Mouse (Mus musculus) lung, postnatal 14 days (tissue): ENCODE measurements around the gene Zfp683.

Source experiments
- DNase-seq: peaks from one replicate; pipeline ENCODE4 v3.0.0; 2021

The Zfp683 gene

DNA sequence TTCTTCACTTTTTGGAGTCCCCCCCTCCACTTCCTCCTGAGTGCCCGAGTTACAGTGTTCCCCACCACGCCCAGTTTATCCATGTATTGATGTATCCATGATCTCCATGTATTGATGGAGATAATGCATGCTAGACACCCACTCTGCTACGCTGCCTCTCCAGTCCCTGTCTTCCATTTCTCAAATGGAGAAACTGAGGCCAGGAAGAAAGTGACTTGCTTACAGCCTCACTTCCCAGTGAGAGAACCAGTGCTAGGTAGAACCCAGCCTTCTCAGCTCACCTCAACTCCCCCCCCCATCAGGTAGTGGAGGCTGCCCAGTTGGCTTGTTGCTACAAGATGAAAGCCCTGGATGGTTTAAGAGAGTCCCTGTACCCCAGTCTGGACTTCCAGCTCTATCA, at the start of gene Zfp683:
Gene Zfp683 (plus strand): TSS at position 301 of the 400 bp plus-strand sequence.
- no peak for DNase-seq

DNA sequence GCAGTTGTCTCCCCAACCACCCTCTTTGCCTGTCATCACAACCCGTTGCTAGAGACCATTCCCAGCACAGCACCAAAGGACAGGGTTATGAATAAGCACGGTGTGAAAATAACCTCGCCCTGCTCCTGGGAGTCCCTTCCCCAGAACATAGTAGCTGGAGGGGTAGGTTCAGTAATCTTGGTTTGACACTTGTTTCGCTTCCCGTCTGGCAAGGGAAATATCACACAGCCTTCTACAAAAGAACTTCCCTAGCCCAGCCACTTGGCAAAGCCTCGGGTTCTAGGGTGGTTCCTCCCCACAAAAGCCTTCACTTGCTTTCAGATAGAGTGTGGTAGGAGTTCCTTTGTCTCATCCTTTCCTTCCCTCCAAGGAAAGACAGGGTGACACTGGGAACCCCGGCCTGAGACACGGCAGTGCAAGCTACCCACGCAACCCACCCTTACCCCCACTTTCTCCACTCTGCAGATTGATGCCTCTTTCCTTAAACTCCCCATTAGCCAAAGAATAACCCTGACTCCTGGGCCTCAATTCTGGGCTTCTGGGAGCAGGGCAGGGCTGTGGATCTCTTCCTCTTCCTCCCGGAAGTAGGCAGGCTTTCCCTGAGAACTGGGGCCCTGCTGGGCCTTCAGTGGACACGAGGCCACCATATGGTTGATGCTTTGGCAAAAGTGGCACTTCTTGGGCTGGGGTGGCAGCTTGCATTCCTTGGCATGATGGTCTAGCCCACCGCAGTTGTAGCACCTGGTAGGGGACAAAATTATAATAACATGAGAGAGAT, 47.9 kb upstream of the Zfp683 start:
- no peak for DNase-seq

DNA sequence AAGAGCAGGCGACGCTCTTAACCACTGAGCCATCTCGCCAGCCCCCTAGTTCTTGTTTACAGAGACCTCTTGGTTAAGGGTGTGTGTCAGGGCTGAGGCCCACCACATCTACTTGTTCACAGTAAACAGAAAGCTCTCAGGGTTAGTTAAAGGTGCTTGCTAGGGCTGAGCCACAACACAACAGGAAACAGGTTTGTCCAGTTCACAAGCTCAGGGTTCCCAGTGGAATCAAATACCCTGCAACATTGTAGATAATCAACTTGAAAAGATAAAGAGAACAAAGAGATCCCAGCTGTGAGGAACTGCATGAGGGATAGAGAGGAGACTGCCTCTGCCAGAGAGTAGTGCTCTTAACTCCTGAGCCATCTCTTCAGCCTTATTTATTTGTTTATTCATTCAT, 46.8 kb upstream of the Zfp683 start:
- no peak for DNase-seq

DNA sequence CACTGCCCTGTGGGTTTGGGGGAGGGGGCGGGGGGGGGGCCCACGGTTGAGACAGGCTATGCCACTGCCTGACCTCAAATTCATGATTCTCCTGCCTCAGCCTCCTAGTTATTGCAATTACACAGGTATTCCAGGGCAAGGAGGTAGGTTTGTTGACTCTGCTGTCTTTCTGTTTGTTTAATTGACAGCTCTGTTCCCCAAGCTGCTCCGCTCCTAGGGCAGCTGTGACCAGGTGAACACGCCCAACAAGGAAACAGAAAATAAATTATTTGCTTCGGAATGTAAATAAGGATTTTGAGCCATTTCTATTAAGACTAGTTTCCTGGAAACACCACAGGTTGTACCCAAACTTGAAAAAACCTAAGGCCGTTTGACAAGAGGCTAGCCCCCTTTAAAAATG, 43.9 kb upstream of the Zfp683 start:
- DNase-seq: no peak

DNA sequence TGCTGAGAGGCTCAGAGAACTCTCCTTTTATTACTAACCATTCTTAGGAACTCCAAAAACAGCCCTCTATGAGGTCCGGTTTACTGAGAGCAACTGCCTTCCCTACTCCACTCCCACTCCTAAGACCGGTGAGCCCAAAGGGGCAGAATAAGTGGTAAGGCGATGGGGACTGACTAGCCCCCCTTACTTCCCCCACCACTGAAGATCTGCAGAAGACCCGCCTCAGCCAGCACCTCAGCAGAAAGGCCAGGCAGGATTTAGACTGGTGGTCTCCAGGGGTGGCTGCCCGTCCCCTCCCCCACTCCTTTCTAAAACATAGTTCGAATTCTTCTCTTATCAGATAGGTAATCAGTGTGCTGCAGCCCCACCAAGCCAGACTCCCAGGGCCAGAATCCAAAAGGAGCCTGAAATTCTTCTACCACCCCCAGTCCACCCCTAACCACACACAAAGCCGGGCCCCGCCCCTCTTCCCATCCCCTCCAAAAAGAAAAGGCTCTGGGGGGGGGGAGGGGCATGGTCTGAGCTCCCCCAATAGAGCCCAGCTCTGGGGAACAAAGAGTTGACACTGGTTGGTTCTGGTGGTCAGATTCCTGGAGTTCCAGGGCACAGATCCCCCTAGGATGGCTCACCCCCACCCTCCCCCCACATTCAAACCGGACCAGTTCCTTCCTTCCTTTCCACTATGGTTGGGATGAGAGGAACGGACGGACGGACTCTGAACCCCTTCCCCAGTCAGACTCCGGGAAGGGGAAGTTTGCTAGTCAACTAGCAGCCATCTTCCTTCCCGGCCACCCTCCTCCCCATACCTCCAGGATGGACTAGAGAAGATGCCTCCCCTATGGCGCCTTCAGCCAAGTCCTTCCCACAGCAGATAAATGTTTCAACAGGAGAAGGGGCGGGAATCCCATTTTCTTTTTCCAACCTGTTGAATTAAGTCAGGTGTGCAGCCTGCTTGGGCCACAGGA, 41.9 kb upstream of the Zfp683 start:
- DNase-seq: no peak

GRCm38 (mm10) chr4:134012858-134013528, 40.6 kb upstream of the Zfp683 start:
- peak; percentile 9 for DNase-seq

- DNase-seq: no peak
Measured at GRCm38 (mm10) chr4:134016208-134016607, 37.4 kb upstream of the Zfp683 start.

- no peak for DNase-seq
Measured at GRCm38 (mm10) chr4:134016767-134017166, 36.9 kb upstream of the Zfp683 start.

DNA sequence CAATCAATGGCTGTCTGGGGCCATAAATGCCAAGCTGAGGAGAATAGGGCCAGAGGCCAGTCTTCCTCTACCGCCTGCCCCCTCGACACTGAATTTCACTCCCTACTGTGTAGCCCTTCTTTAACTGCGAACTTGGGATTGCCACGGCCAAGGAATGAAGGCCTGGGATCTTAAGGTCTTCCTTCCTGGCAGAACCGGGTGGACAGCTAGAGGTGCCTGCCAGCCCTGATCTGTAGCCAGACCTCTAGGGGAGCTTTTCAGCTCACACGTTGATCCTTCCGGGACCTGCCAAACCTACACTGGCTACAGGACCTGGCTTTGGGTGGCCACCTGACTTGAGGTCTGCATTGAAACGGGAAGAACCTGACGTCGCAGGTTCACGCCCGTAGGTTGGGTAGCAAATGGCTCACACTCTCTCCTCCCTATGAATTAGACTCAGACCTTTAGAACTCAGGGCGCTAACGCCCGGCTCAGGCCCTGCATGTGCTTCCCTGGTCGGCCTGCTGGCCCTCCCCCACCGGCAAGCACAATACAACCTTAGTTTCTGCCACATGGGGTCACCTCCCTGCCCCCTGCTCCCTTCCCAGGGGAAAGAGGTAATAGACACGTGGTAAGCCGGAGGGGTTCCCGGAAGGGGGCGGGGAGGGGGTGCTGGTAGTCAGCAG, 36.3 kb upstream of the Zfp683 start:
- no peak for DNase-seq

GRCm38 (mm10) chr4:134018038-134018778, 35.4 kb upstream of the Zfp683 start:
- no peak for DNase-seq

DNA sequence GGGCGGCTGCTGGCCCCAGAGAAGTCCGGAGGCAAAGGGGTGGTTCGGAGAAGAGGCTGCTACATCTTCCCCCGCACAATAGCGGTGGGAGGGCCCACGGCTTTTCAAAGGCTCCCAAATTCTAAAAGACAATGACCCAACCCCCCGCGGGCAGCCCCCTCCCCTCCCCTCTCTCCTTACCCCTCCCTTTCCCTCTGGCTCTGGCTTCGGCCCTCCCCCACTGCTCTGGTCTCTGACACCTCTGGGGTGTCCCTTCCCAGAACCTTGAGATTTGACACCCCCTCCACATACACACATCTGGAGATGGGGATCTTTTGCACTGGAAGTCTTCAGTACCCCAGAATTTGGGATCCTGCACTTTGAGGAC, 34.9 kb upstream of the Zfp683 start, which contains the start of gene Lin28a:
Gene Lin28a (minus strand): TSS at position 63 of the 367 bp plus-strand sequence.
- no peak for DNase-seq

GRCm38 (mm10) chr4:134019210-134019609, 34.4 kb upstream of the Zfp683 start:
- no peak for DNase-seq

DNA sequence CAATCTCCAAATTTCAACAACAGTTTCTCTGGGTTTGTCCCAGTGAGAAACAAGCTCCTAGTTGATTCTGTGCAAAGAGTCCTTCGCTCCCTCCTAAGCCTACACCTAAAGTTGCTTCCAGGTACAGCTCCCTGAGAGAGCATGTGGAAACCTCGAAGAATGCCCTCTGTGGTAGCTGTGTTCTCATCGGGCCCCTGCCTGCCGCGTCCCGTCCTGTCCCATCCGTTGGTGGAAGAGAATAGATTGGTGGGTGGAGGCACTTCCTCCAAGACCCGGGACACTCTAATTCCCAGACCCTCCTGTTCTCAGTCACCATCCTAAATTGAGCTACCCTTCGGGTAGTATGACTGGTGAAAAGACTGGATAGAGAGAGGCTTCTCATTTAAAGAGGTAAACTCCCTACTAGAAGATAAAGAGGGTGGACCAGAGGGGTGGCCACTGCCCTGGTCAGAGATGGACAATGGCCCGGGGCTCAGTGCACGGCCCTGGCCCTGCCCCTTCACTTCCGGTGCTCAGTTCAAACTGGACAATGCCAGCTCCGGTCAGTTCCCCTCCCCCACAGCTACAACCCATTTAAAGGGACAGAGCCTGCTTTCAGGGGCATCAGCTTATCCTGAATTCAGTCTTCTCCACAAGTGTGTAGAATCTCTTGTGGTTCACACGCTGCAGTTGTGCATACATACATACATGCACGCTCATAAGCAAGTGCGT, 33.8 kb upstream of the Zfp683 start:
- DNase-seq: no peak

DNA sequence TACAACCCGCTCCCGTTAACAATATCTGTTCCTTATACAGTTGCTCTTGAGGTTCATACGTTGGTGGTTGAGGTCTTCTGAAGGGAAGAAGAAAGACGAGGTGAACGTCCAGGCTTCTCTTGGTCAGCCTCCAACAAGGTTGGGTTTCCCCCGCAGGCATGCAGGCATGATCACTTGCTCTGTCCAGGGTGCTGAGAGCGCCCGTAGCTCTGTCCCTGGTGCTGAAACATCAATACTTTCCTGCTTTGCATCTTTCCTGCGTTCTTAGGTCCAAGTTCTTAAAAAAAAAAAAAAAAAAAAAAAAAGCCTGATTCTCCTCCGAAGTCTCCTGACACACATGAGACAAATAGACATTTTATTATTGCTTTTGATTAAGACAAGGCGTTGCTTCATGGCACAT, 33.0 kb upstream of the Zfp683 start:
- peak; percentile 85 for DNase-seq

GRCm38 (mm10) chr4:134025802-134026201, 27.8 kb upstream of the Zfp683 start:
- no peak for DNase-seq

DNA sequence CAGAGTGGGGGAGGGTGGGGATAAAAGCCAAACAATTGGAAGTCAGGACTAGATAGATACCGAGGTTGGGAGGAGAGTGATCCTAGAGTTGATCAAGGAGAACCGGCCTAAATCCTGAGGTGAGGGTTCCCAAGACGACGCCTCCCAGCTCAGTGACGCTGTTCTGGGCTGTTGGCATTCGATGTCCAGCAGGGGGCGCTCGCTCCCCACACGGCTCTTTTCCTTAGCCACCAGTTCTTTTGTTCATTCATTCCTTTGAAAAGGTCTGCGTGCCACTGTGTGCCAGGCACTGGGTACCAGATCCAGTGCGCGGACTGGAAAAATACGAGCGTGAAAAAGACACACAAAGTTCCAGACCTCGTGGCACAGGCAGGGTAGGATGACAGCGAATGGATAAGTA, 17.7 kb upstream of the Zfp683 start:
- DNase-seq: peak; percentile 79

DNA sequence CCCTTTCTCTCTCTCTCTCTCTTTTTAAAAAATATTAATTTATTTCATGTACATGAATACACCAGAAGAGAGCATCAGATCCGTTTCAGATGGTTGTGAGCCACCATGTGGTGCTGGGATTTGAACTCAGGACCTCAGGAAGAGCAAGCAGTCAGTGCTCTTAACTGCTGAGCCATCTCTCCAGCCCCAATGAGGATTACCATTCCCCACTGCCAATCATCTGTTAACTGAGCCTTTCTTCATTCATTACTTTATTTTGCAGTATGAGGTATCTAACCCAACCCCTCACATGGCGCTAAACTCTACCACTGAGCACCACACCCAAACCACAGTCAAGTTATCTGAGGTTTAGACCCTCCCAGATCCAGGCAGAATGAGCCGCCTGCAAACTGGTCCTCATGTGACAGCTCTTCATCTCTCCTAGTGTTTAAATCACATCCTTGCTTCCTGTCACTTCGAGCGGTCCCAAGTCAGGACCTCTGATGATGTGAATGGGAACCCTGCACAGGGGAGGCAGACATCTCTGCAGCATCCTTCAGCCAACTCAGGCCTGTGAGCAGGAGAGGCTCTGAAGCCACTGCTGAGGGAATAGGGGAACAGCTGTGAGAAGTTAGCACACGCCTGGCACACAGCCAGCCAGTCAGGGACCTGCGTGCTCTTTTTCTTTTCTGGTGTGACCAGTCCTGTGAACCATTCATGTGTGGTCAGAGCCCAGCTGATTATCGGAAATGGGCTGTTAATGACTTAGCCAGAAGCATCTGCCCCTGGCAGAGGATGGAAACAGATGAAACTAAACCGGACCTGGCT, 12.1 kb upstream of the Zfp683 start:
- DNase-seq: peak; percentile 30

- DNase-seq: no peak
Measured at GRCm38 (mm10) chr4:134043041-134043440, 10.6 kb upstream of the Zfp683 start.

DNA sequence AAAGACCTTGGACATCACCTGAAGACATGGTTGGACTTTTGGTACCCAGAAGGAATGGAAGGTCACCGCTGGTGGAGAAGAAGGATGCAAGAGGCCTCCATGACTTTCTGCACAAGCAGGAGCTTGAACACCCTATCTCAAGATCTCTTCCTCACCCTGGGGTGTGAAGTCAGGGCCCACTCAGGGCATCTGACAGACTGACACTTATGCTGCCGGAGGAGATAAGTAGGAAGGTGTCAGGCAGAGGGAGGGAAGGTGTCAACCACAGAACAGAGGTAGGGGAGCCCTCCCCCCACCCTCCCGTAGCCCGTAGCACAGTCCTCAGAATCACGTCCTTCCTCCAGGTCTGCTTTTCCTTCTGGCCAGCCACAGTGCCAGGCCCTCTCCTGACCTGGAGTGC, 6.0 kb upstream of the Zfp683 start:
- DNase-seq: no peak

DNA sequence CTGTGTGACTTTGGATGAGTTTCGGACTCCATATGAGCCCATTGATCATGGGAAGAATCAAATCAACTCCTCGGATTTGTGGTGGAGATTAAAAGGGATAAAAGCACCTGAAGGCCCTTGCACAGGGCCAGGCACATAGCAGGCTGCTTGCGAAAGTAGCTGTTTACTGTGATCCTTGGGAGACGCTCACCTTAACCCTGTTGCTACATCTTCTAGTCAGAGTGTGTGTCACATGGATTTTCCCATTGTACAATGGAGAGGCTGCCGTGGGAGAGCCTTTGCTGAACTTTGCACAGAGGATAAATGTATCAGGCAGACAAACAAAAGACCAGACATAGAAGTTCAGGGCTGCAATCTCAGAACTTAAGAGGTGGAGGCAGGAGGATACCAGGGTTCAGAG, 1.7 kb upstream of the Zfp683 start:
- no peak for DNase-seq
